In genomic region chr2:77037211-77037610, GRCm38 (mm10) we compare ENCODE assay signal across 12 mouse cellular contexts.
"Had no signal": no experiment of that assay in that cellular context is flagged by ENCODE, and none has a peak within 500 bp of the region (broad histone marks: within the 10 kb centered on the region; RNA-seq: fewer than 3 reads in every experiment).

No protein-coding gene starts in this region.

- ATAC-seq: midbrain, embryonic 13.5 days; midbrain, embryonic 15.5 days had no signal

- DNase-seq: lung, adult 18-20 months; lung, embryonic 14.5 days; lung, postnatal 10 days; lung, postnatal 4 days; right cerebral cortex, postnatal 14 days; spleen, adult 18-20 months; thymus, adult 18-20 months; thymus, postnatal 36 days had no signal

- H3K4me2 ChIP-seq: lung, embryonic 14.5 days; midbrain, embryonic 13.5 days; midbrain, embryonic 15.5 days; neural tube, embryonic 12.5 days had no signal

- H3K27ac ChIP-seq: midbrain, embryonic 10.5 days; midbrain, embryonic 13.5 days; midbrain, embryonic 15.5 days; neural tube, embryonic 12.5 days had no signal

- H3K4me3 ChIP-seq: midbrain, embryonic 10.5 days; midbrain, embryonic 13.5 days; midbrain, embryonic 15.5 days; neural tube, embryonic 12.5 days had no signal

- H3K4me1 ChIP-seq: midbrain, embryonic 10.5 days; midbrain, embryonic 13.5 days; midbrain, embryonic 15.5 days; neural tube, embryonic 12.5 days had no signal

- H3K9me3 ChIP-seq: midbrain, embryonic 10.5 days; midbrain, embryonic 13.5 days; midbrain, embryonic 15.5 days; neural tube, embryonic 12.5 days had no signal

- H3K27me3 ChIP-seq: midbrain, embryonic 13.5 days; midbrain, embryonic 15.5 days; neural tube, embryonic 12.5 days had no signal

- H3K36me3 ChIP-seq: midbrain, embryonic 10.5 days; midbrain, embryonic 13.5 days; midbrain, embryonic 15.5 days; neural tube, embryonic 12.5 days had no signal

- H3K9ac ChIP-seq: lung, embryonic 14.5 days; midbrain, embryonic 13.5 days; midbrain, embryonic 15.5 days; neural tube, embryonic 12.5 days had no signal
